Mouse (Mus musculus) lung, adult 2 months (tissue): Measurements from ENCODE around the gene Lrrc15.

Experiments
- CTCF ChIP-seq: fragments of 200-500 bp; IDR thresholded peaks from 2 replicates; pipeline ENCODE4 v1.5.1; 2011; ENCODE audit warnings: mild to moderate bottlenecking, low read length, control low read depth; ENCODE audit not compliant: insufficient read depth
- POLR2A ChIP-seq: fragments of 200-500 bp; IDR thresholded peaks from 2 replicates; pipeline ENCODE4 v1.6.1; 2011; ENCODE audit warnings: low read depth, mild to moderate bottlenecking, control low read depth, low read length, borderline replicate concordance; ENCODE audit errors: extremely low read depth

DNA sequence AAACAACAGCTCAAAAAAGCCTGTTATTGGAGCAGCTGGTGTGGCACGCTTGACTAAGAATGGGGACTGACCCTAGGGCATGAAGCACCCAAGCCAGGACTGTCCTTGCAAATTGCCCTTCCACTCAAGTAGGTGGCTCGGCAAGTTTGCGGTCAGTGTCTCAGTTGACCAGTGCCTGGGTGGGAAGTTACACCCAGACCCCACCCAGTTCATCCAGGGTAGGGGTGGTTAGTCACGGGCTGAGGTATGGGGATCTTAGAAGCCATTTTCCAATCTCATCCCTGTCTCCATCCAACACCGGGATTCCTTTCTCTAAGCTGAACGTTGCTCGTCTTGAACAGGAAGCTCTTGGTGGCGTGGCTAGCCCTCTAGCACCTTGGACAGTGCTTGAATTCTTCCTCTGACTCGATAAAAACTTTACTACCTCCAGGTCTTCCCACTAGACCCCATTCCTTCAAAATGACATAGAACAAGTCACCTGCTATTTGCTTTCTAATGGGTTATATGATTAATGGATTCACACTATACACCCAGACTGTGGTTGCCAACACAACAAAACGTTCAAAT is 16.7 kb upstream of the Lrrc15 start:
- no peak for TF ChIP-seq CTCF
- TF ChIP-seq POLR2A, result no peak
